Mouse (Mus musculus): ENCODE results near the gene Olfr221.

DNA sequence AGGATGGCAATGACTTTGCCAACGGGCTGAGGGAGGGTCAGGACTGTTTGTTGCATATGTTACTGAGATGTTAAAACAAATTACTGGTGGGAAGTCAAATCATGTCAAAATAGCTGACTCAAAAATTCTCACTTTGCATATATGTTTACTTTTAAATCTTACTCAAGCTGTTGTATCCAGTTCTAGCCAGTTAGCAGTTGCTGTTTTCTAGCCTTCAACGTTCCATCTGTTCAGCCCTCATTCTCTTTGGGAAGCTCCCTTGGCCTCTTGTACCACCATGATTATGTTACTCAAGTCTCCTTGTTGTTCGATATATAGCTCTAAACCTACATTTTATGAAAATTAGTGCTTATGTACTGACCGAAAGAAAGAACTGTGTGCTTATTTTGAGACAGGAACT is 15.9 kb downstream of the Olfr221 start:
- no peak for TF ChIP-seq GATA1 (IDR thresholded peaks at IDR 0.05; ENCODE audit: borderline replicate concordance, low read length)
- TF ChIP-seq FLI1 (IDR thresholded peaks at IDR 0.05; ENCODE audit: low read length), result no peak

All from megakaryocyte, embryonic 14.5 days (primary cell).